Mouse (Mus musculus) gastrocnemius, adult 2 months (tissue): ENCODE data around the gene Zfp821. TPM values are rescaled to one million over a fixed set of nuclear protein-coding genes. Genes with fewer than 3 reads are reported as not detected.

Source experiments
- DNase-seq: peaks from one replicate; pipeline ENCODE4 v3.0.0; 2022
- H3K27ac ChIP-seq: fragments of 200-600 bp; 2 replicates; pipeline ENCODE4 v1.8.1; 2022; ENCODE audit warnings: mild to moderate bottlenecking
- H3K4me3 ChIP-seq: fragments of 200-600 bp; 2 replicates; pipeline ENCODE4 v1.8.1; 2022; ENCODE audit warnings: mild to moderate bottlenecking, moderate library complexity
- CTCF ChIP-seq: fragments of 200-600 bp; IDR thresholded peaks from 2 replicates; pipeline ENCODE4 v1.8.1; 2022; ENCODE audit warnings: antibody characterized with exemption, mild to moderate bottlenecking, moderate library complexity
- intact Hi-C: fragments of 180-260 bp; cut with DNase I; formaldehyde crosslinking; loops from one replicate; pipeline ENCODE4 v1.15.1; 2025
- long read RNA-seq, 2 experiments: library from polyadenylated mRNA; stranded (forward); transcript quantifications; one replicate each; pipeline ENCODE4 v2.0.0; 2021
- total RNA-seq, 2 experiments: library from RNA; stranded (reverse); gene quantifications; 2 replicates each; pipeline ENCODE4 v1.2.3; 2021

The Zfp821 gene
- total RNA-seq = 1 to 10 TPM; 5.8 to 6.0 TPM
- long read RNA-seq, experiment 1, partial matches to known transcripts = 1 of 6 reads
- long read RNA-seq, experiment 1, other reads (novel, unspliced or antisense) = 3 of 6 reads
- long read RNA-seq, experiment 2, partial matches to known transcripts = 0 of 11 reads
- long read RNA-seq, experiment 2, other reads (novel, unspliced or antisense) = 7 of 11 reads

DNA sequence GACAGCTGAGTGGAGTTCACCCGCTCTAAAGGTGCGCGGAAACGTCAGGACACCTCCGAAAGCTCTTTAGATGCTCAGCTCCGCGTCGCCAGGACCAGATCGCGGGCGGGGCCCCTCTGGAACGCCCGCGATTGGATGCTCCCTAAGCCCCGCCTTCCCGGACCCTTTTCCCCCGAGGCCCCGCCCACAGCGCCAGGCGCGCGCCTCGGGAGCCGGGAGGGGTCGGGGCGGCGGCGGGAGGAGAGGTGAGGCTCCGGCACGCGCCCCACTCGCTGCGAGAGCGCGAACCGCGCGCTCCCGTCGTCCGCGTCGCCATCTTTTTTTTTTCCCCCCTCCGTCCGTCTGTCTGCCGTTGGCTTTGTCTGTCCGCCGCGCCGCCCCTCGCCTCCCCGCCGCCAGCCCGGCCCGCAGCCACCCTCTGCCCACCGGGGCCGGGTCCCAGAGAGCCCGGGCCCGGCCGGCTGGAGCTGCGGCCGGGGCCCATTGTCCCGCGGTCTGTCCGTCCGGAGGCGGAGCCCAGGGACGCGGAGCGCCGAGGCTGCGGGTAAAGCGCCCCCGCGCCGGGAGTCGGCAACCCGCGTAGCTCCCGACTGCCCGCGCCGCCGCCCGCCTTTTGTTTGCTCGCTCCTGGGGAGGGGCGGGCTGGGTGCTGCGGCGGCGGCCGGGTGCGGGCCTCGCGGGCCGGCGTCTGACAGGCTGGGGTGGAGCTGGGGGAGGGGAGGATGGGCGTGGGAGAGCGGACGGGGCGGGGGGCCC lies at the start of gene Zfp821:
Zfp821 (plus strand) TSS at position 227 of the 756 bp plus-strand sequence.
- DNase-seq = peak; percentile 96
- H3K4me3 ChIP-seq = peak within 1 kb of the TSS; percentile 96
- TF ChIP-seq CTCF = no peak
- intact Hi-C loops = loop anchor here (2.0 to 5.0 kb wide), 2 partner anchors 73 to 98 kb away; partner anchors contain the start of genes Ap1g1 and Dhodh
- peak within 1 kb of the TSS; percentile 87 for H3K27ac ChIP-seq

DNA sequence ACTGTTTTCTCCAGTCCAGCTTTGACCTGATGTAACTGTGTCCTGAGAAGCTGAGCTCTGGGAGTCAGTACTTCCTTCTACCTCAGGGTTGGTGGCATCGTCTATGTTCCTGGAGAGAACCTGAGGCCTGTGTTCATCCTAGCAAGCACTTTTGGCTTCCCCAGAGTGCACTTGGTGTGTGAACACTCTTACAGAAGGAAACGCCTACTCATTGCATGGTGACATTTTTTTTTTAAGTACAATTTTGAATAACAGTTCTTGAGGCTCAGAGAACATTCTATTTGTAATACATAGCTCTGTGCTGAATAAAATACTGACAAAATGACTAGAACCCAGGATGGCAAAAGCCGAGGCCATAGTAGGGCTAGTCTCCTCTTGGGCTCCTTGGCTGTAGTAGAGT lies 48.5 kb upstream of the Zfp821 start:
- Histone ChIP-seq H3K27ac (no peak overlapping the region), H3K4me3 (no peak overlapping the region)
- TF ChIP-seq CTCF = no peak
- intact Hi-C loops = no loop called here
- DNase-seq = no peak

DNA sequence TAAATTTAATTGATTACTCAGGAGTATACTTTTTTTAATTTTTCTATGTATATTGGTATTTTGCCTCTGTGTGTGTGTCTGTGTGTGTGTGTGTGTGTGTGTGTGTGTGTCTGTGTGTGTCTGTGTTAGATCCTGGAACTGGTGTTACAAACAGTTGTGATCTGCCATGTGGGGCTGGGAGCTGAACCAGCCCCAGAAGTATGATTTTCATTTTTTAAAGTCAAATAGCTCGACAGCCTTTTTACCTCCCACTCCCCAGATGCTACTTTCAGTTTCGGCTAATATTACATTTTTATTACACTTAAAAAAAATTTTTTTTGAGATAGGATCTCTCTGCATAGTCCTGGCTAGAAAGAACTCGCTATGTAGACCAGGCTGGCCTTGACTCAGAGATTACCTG lies 43.0 kb upstream of the Zfp821 start:
- no peak for DNase-seq
- TF ChIP-seq CTCF = no peak
- intact Hi-C loops = no loop called here
- no peak overlapping the region for H3K27ac ChIP-seq
- H3K4me3 ChIP-seq = no peak overlapping the region

DNA sequence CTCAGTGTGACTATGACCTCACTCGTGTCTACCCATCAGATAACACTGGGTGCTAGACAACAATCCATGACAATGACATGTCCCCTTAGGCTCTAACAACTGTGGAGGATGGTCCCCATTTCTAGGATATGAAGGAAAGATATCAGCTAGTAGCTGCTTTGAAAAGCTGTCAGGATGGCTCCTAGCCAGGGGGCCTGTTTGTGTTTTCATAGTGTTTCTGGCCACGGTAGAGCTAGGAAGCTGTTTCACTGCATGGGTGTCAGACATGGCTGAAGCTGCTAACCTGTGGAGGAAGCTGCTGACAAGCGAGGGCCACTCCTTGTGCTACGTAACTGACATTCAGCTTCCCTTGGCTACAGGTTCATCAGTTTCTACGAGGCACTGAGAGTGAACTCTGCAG lies 38.7 kb upstream of the Zfp821 start:
- no peak overlapping the region for H3K27ac ChIP-seq
- intact Hi-C loops = no loop called here
- no peak for TF ChIP-seq CTCF
- H3K4me3 ChIP-seq = no peak overlapping the region
- no peak for DNase-seq

DNA sequence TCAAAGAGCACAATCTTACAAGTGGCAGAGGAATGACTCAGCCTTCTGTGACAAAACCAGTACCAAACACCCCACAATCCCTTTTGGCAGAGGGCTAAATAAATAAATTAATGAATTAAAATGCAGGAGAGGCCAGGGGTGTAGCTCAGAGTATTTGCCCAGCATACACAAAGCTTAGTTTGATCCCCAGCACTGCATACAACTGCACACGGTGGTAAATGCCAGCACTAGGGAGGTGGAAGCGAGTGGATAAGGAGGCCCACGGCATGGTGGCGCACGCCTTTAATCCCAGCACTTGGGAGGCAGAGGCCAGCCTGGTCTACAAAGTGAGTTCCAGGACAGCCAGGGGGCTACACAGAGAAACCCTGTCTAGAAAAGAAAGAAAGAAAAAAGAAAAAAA lies 32.7 kb upstream of the Zfp821 start:
- Histone ChIP-seq H3K4me3 (no peak overlapping the region), H3K27ac (no peak overlapping the region)
- intact Hi-C loops = no loop called here
- DNase-seq = no peak
- no peak for TF ChIP-seq CTCF

DNA sequence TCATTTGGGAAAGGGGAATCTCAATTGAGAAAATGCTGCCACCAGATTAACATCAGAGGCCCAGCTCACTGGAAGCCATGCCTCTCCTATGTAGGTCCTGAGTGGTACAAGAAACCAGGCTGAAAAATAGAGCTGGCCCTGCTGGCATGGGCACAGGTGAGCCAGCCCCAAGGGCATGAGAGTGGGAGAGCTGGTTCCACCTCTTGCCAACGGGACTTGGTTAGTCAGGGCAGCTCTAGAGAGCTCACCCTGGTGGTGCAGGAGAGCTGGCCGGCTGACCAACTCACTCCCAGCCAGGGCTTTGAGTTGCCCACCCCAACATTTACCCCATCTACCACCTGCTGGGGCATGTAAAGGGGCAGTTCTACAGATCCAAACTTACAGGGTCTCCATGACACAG lies 31.8 kb upstream of the Zfp821 start:
- TF ChIP-seq CTCF = no peak
- no peak overlapping the region for H3K4me3 ChIP-seq
- intact Hi-C loops = no loop called here
- DNase-seq = no peak
- no peak overlapping the region for H3K27ac ChIP-seq

DNA sequence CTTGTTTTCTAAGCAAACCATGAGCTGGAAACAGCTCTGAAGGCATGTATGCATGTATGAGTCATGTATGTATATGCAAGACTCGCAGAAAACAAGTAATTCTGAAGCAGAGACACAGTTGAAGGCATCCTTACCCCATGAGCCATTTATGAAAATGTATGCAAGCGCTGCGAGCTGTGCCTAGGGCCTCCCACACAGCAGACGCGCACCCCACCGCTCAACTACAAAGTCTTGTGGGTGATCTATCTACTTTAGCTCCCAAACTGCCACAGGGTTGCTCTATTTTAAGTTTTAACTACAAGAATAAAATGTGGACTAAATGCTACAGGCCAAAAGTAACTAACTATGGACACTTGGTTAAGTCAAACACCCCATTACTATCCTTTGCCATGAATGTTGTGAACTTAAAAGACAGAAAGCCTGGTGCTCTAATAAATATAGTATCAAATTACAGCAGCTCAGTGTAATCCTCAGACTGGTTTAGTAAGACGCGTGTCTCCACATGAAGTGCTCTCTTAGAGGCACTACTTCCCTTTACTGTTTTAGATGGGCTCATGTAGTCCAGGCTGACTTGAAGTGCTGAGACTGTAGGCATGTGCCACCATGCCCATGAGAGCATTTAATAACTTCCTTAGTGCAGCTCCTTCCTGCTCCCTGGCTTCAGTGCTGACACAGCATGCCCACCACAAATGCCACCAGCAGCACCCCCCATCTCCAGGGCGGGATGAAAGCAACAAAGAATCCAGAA lies 29.3 kb upstream of the Zfp821 start:
- TF ChIP-seq CTCF = no peak
- no peak overlapping the region for H3K4me3 ChIP-seq
- DNase-seq = no peak
- no peak overlapping the region for H3K27ac ChIP-seq
- intact Hi-C loops = no loop called here

DNA sequence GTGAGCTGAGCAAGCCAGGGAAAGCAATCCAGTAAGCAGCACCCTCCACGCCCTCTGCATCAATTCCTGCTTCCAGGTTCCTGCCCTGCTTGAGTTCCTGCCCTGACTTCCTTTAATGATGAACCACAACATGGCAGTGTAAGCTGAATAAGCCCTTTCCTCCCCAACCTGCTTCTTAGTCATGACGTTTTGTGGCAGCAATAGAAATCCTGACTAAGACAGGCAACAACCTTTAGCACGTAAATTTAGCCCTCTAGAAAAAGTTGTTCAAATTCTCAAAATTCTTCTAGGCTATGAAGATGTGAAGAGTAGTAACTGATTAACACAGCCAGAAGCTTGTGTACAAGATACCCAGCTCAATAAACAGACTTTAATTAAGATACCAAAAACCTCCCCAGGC lies 23.8 kb upstream of the Zfp821 start:
- intact Hi-C loops = no loop called here
- Histone ChIP-seq H3K4me3 (no peak overlapping the region), H3K27ac (no peak overlapping the region)
- TF ChIP-seq CTCF = no peak
- DNase-seq = no peak

DNA sequence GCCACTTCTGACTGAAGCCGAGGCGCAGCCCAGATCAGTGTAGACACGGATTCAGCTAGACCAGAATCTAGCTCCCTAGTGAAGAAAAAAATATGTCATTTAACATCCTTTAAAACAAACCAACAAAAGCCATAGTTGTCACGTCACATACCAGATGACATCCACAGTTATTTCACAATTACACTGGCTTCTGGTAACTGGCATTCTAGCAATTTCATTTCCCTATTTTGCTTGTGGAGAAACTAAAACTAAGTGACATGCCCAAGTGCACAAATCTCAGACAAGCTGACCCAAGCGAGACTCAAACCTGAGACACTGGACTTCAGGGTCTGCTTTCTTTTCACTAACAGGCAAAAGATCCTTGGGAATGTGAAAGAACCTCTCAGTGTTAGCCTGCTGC lies 23.2 kb upstream of the Zfp821 start:
- DNase-seq = no peak
- no peak for TF ChIP-seq CTCF
- intact Hi-C loops = no loop called here
- H3K4me3 ChIP-seq = no peak overlapping the region
- no peak overlapping the region for H3K27ac ChIP-seq

DNA sequence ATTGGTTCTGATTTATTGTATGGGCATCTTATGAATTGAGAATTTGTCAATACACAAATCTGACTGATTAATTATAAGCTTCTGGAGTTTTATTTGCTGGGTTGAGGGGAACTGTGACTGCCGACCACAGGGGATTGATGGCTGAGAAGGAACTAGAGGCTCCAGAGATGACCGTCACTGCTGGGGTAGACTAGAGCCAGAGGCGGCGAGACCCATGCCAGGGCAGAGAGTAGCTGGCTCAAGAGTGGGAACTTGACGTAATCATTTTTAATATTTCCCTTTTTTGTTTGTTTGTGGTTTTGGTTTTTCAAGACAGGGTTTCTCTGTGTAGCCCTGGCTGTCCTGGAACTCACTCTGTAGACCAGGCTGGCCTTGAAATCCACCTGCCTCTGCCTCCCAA lies 18.1 kb upstream of the Zfp821 start:
- H3K4me3 ChIP-seq = no peak overlapping the region
- no peak overlapping the region for H3K27ac ChIP-seq
- DNase-seq = no peak
- no peak for TF ChIP-seq CTCF
- intact Hi-C loops = no loop called here

DNA sequence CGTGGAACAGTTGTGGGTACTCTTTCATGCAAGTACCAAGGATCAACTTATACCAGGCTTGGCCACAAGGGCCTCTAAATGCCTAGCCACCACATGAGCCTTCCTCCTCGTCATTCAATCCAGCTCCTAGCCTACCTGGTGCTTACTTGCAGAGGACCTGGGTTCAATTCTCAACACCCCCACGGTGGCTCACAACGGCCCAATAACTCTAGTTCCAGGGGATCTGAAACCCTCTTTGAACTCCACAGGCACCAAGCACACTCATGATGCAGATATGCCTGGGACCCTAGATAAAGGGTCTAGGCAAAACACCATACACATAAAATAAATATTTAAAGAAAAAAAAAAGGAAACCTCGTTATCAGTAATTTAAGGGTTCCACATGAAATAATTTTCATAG lies 13.6 kb upstream of the Zfp821 start:
- intact Hi-C loops = no loop called here
- peak overlapping the region; percentile 96 for H3K4me3 ChIP-seq
- DNase-seq = no peak
- no peak for TF ChIP-seq CTCF
- H3K27ac ChIP-seq = no peak overlapping the region; the same call in 1 of the 2 replicates

DNA sequence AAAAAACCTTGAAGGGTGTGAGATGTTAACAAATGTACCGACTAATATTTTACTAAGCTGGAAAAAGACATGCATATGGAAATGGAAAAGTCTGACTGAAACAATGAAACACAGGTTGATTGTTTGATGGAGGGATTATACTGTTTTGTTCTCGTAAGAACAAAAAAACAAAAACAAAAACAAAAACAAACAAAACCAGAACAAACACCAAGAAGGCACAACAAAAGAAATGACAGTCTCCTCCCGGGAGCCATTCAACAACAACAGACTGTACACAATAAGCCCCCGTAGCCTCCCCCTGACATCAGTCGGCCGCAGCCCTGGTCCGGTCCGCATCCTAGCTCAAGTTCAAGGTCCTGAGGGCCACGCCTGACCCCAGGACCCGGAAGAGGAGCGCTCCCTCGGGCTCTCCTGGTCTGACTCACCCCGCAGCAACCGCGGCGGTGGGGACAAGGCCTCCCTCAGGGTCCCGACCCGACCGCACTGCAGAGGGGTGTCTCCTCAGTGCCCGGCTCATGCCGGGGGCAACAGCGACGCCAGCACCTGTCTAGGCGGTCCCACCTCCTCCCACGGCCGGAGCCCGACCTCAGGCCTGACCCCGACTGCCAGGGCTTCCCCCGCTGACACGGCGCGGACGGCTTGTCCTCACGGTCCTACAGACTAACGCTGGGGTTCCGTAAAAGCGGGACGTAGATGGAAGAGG lies 12.8 kb upstream of the Zfp821 start:
- no peak for TF ChIP-seq CTCF
- Histone ChIP-seq H3K27ac (peak overlapping the region; percentile 97), H3K4me3 (peak overlapping the region; percentile 96)
- DNase-seq = peak; percentile 71
- intact Hi-C loops = loop anchor here (1.0 kb wide), 1 partner anchor 84 kb away; the partner anchor contains the start of gene Dhodh
